Mouse (Mus musculus) liver, embryonic 16.5 days (tissue): ENCODE results near the gene Anxa3. TPM values are rescaled to one million over a fixed set of nuclear protein-coding genes. Genes with fewer than 3 reads are reported as not detected.

ENCODE experiments used
- ATAC-seq: fragments of 200-750 bp; cut with Nextera tagmentation; 2 replicates; pipeline ENCODE4 v1.8.0; 2017; ENCODE audit warnings: low read depth, mild to moderate bottlenecking, moderate number of reproducible peaks, moderate library complexity
- H3K27ac ChIP-seq: fragments of 300-500 bp; sonication (generic); 2 replicates; pipeline ENCODE4 v1.5.1; 2014; ENCODE audit warnings: mild to moderate bottlenecking, low read length
- H3K27me3 ChIP-seq: fragments of 300-500 bp; sonication (generic); 2 replicates; pipeline ENCODE4 v1.6.1; 2014; ENCODE audit warnings: low read depth, low read length, mixed read lengths; ENCODE audit not compliant: control insufficient read depth, insufficient read depth
- H3K36me3 ChIP-seq: fragments of 300-500 bp; sonication (generic); 2 replicates; pipeline ENCODE4 v1.6.1; 2014; ENCODE audit warnings: mild to moderate bottlenecking; ENCODE audit not compliant: control insufficient read depth, insufficient read depth
- H3K4me1 ChIP-seq: fragments of 300-500 bp; sonication (generic); 2 replicates; pipeline ENCODE4 v1.6.1; 2014; ENCODE audit warnings: low read depth, low read length, mixed read lengths; ENCODE audit not compliant: control insufficient read depth
- H3K4me2 ChIP-seq: fragments of 300-500 bp; sonication (generic); 2 replicates; pipeline ENCODE4 v1.6.1; 2014; ENCODE audit warnings: low read depth, low read length, mixed read lengths
- H3K4me3 ChIP-seq: fragments of 300-500 bp; sonication (generic); 2 replicates; pipeline ENCODE4 v1.5.1; 2014; ENCODE audit warnings: low read depth, mild to moderate bottlenecking, low read length
- H3K9ac ChIP-seq: fragments of 300-500 bp; sonication (generic); 2 replicates; pipeline ENCODE4 v1.6.1; 2014; ENCODE audit warnings: low read depth, low read length
- H3K9me3 ChIP-seq: fragments of 300-500 bp; sonication (generic); replicated peaks from 2 replicates; pipeline ENCODE4 v1.6.1; 2016; ENCODE audit warnings: low read length; ENCODE audit not compliant: control insufficient read depth
- WGBS: fragments of 180-500 bp; shearing (Covaris S2); extraction: QIAGEN DNeasy Blood & Tissue Kit; methylation state at CpG from one replicate; pipeline ENCODE4 v1.1.7; 2014; ENCODE audit not compliant: insufficient replicate concordance; 5-methylcytosine and 5-hydroxymethylcytosine counted together
- polyA plus RNA-seq: library from polyadenylated mRNA; unstranded; fragments of >200 nt; fragmentation: Nextera tagmentation; extraction: Ambion mirVana; gene quantifications from 2 replicates; pipeline ENCODE4 v1.2.1, GENCODE M21; 2015

Gene Anxa3
- polyA plus RNA-seq, 1 experiment from 2014 or later, result 20.4 TPM

DNA sequence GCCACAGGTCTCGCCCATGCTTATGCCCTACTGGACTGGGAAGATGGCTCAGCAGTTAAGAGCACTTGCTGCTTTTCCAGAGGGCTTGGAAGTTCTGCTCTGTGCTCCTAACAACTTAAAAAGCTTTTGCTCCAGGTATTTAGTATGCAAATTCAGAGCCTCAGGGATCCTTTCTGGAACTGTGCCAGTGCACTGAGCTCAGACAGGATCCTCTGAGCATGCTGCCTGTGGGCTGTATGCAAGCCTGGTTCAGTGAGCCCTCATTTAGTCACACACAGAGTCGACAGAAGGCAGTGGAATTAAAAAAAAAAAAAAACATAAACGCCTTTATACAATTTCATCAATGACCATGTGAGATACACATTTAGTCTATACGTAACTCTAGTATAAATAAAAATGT lies 17.5 kb downstream of the Anxa3 start:
- WGBS, result 51% methylated on average over 4 of the region's 4 CpGs
- ATAC-seq, result no peak
- H3K9ac ChIP-seq, result no peak overlapping the region
- H3K27ac ChIP-seq, result no peak overlapping the region
- no peaks in the 10 kb centered on the region for H3K4me1 ChIP-seq
- no peak overlapping the region for H3K4me2 ChIP-seq
- H3K27me3 ChIP-seq, result no peaks in the 10 kb centered on the region
- H3K9me3 ChIP-seq, result no peaks in the 10 kb centered on the region
- H3K4me3 ChIP-seq, result no peak overlapping the region
- no peaks in the 10 kb centered on the region for H3K36me3 ChIP-seq

DNA sequence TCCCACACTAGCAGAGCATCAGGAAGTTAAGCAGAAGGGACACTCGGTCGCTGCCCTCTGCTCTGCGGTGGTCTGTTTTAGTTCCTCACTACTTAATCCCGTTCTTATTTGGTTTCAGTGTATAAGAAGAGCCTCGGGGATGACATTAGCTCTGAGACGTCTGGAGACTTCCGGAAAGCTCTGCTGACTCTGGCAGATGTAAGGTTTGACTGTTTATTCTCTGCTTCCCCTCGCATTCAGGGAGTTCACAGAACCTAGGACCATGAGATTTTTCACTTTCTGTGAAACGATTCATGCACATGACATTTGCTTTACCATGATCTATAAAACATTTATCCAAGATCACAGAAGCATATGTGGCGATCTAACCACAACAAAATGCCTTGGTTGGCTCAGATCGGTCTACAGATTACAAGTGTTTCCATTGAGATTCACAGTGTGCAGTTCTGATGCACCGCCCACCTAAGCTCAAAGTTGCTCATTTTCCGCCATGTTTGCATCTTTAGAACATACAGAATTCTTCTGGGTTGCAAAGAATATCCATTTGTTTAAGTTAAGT lies 31.7 kb downstream of the Anxa3 start:
- H3K4me2 ChIP-seq, result no peak overlapping the region
- no peaks in the 10 kb centered on the region for H3K36me3 ChIP-seq
- no peaks in the 10 kb centered on the region for H3K27me3 ChIP-seq
- H3K9ac ChIP-seq, result no peak overlapping the region
- WGBS, result 65% methylated on average over 13 of the region's 13 CpGs
- no peak overlapping the region for H3K27ac ChIP-seq
- H3K4me3 ChIP-seq, result no peak overlapping the region
- no peaks in the 10 kb centered on the region for H3K4me1 ChIP-seq
- no peaks in the 10 kb centered on the region for H3K9me3 ChIP-seq
- ATAC-seq, result no peak

DNA sequence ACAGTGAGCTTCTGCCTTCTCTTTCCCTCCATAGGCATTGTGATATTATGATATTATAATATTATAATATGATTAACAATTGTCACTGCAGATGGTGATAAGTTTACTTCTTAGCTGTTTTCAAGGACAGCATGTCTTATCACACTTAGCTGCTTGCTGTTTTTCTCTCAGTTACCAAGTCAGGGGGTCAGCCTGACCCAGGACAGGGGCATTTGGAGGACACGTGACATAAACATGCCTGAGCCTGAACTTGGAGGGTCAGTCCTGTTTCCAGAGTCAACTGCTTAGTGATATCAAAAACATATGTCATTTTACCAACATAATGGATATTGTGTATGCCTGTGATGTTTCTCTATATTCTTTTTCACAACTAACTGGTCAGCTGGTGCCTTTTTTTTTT lies 34.0 kb downstream of the Anxa3 start:
- Histone ChIP-seq H3K4me1 (no peaks in the 10 kb centered on the region), H3K4me2 (no peak overlapping the region), H3K27ac (no peak overlapping the region), H3K9ac (no peak overlapping the region), H3K4me3 (no peak overlapping the region), H3K36me3 (no peaks in the 10 kb centered on the region), H3K9me3 (no peaks in the 10 kb centered on the region), H3K27me3 (no peaks in the 10 kb centered on the region)
- ATAC-seq, result no peak
- WGBS, result 59% methylated on average over 1 of the region's 1 CpGs

DNA sequence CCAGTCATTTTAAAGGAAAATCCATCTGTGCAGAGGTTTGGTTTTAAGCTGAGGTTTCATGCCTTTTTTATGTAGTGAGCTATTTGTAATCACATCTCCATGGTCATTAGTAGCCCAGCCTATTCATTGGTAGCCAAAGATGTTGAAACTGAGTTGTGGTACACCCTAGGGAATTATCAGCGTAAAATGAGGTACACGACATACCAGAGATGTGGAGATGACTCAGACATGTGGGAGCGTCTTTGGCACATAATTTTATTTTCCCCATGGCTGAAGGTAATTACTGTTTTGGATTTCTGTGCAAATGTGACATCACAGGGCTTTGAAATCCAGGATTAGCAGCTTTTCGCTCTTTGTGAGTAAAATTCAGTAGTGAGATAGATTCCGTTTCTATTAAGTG lies 41.2 kb downstream of the Anxa3 start:
- 62% methylated on average over 5 of the region's 5 CpGs for WGBS
- no peaks in the 10 kb centered on the region for H3K27me3 ChIP-seq
- H3K4me2 ChIP-seq, result no peak overlapping the region
- ATAC-seq, result no peak
- H3K4me1 ChIP-seq, result no peaks in the 10 kb centered on the region
- H3K9ac ChIP-seq, result no peak overlapping the region
- H3K36me3 ChIP-seq, result no peaks in the 10 kb centered on the region
- no peaks in the 10 kb centered on the region for H3K9me3 ChIP-seq
- H3K27ac ChIP-seq, result no peak overlapping the region
- no peak overlapping the region for H3K4me3 ChIP-seq

DNA sequence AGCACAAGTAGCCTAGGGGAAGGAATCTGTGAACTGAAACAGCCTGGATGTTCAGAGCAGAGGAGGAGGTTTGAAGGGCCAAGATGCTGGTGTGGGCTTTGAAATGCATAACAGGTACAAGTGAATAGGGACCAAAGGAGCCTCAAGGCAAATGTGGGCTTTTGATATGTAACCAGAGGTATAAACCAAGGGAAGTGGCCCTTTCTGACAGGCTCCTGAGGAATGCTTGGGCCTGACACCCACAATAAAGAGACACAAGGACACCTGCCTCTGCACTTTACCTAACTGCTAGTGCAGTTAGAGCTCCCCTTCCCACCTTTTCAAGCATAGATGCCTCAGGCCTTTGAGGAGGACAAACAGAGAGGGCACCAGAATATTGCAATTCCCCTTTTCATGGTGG lies 54.8 kb downstream of the Anxa3 start:
- H3K4me1 ChIP-seq, result no peaks in the 10 kb centered on the region
- H3K36me3 ChIP-seq, result no peaks in the 10 kb centered on the region; the same call in 1 of the 2 replicates
- H3K4me3 ChIP-seq, result no peak overlapping the region
- ATAC-seq, result no peak
- H3K9me3 ChIP-seq, result no peaks in the 10 kb centered on the region
- H3K27ac ChIP-seq, result no peak overlapping the region
- H3K27me3 ChIP-seq, result no peaks in the 10 kb centered on the region
- H3K9ac ChIP-seq, result no peak overlapping the region
- no peak overlapping the region for H3K4me2 ChIP-seq

DNA sequence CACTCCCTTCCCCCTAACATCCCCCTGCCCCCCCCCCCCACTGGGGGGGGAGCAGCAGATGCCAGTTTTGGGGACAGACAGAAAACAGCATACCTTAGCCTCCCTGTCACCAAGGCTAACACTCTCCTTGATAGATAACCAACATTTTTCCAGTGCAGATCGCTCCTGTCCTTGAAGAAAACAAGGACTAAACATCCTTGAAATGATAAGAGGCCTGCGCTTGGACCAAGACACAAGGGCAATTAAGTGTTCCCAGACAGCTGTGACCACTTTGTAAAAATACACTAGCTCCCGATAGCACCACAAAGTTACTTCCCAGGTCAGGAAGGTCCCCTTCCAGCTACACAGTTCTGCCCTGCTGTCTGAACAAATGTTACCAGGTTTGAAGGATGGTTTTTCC lies 55.2 kb downstream of the Anxa3 start:
- Histone ChIP-seq H3K9ac (no peak overlapping the region), H3K36me3 (no peaks in the 10 kb centered on the region; the same call in 1 of the 2 replicates)
- WGBS, result 64% methylated on average over 3 of the region's 3 CpGs

DNA sequence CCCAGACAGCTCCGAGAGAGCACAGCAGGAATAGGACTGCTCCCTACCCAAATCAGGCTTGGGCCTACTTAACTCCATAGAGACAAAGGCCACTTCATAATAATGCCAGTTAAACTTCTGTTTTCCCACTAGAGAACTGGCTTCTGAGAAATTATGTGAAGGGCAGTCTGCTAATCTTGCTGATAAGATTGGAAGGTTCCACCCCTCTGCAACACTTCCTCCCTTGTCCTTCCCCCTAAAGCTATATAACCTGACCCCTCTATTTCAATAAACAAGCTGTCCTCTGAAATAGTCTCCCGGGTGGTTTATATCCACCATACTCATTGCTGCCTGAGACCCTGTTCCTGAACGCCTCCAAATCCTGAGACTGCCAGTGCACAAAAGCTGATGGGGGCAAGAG lies 56.1 kb downstream of the Anxa3 start:
- 40% methylated on average over 3 of the region's 3 CpGs for WGBS
- no peaks in the 10 kb centered on the region; the same call in 1 of the 2 replicates for H3K36me3 ChIP-seq
- H3K27me3 ChIP-seq, result no peaks in the 10 kb centered on the region
- H3K4me2 ChIP-seq, result no peak overlapping the region
- H3K4me1 ChIP-seq, result no peaks in the 10 kb centered on the region
- no peaks in the 10 kb centered on the region for H3K9me3 ChIP-seq
- no peak for ATAC-seq
- no peak overlapping the region for H3K9ac ChIP-seq
- H3K27ac ChIP-seq, result no peak overlapping the region
- no peak overlapping the region for H3K4me3 ChIP-seq

More for the DNA sequence above, 55.2 kb downstream of the Anxa3 start:
- no peaks in the 10 kb centered on the region for H3K4me1 ChIP-seq
- H3K4me2 ChIP-seq, result no peak overlapping the region
- no peak overlapping the region for H3K4me3 ChIP-seq
- H3K27me3 ChIP-seq, result no peaks in the 10 kb centered on the region
- H3K27ac ChIP-seq, result no peak overlapping the region
- no peaks in the 10 kb centered on the region for H3K9me3 ChIP-seq
- ATAC-seq, result no peak

DNA sequence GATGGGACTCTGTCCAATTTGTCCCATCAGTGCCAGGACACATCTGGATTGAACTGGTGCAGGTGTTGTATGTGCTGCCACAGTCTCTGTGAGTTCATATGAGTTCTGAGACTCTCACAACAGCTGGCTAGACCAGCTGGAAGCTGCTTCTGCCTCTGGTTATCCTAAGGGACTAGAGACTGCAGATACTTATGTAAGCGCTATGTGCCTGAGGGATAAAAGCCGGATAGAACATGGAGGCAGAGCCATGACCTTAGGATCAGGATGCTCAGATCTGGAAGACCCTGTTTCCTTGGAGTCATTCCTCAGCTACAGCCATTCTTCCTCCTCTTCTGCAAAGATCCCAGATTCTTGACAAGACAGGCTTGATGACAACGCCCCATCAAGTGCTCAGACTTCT lies 60.3 kb downstream of the Anxa3 start:
- Histone ChIP-seq H3K4me3 (no peak overlapping the region), H3K4me2 (no peak overlapping the region), H3K9ac (no peak overlapping the region), H3K36me3 (no peaks in the 10 kb centered on the region), H3K27ac (no peak overlapping the region), H3K27me3 (no peaks in the 10 kb centered on the region), H3K9me3 (no peaks in the 10 kb centered on the region), H3K4me1 (no peaks in the 10 kb centered on the region)
- WGBS, result 82% methylated on average over 3 of the region's 3 CpGs
- ATAC-seq, result no peak

DNA sequence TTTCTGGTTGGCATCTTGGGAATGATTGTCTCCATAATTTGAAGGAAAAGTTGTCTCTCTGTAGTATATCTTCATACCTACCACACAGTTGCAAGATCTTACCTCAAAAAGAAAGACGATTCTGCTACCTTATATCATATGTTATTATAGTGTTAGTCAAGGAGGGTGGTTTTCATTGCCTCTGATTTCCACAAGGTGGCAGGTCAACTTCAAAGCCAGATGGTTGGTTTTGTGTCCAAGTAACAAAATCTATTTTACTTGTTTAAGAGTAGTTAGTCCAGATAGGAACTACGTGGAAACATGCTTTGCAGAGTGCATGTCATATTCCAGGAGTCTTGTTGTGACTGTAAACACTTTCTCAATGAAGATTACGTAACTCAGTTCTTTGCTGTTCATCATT lies 61.2 kb downstream of the Anxa3 start:
- Histone ChIP-seq H3K4me3 (no peak overlapping the region), H3K27me3 (no peaks in the 10 kb centered on the region), H3K4me2 (no peak overlapping the region), H3K36me3 (no peaks in the 10 kb centered on the region), H3K9ac (no peak overlapping the region), H3K27ac (no peak overlapping the region), H3K4me1 (no peaks in the 10 kb centered on the region), H3K9me3 (no peaks in the 10 kb centered on the region)
- ATAC-seq, result no peak
- WGBS, result 58% methylated on average over 3 of the region's 3 CpGs
